Mouse (Mus musculus) gastrocnemius, postnatal 10 days (tissue): ENCODE measurements around the gene Prss48. TPM values are rescaled to one million over a fixed set of nuclear protein-coding genes. Genes with fewer than 3 reads are reported as not detected.

Source experiments
- DNase-seq: peaks from one replicate; pipeline ENCODE4 v3.0.0; 2021; ENCODE audit warnings: mixed read lengths
- long read RNA-seq, 2 experiments: library from polyadenylated mRNA; stranded (forward); transcript quantifications; one replicate each; pipeline ENCODE4 v2.0.0; 2021
- total RNA-seq, 2 experiments: library from RNA; stranded (reverse); gene quantifications; 2 replicates each; pipeline ENCODE4 v1.2.3; 2021

Prss48 gene
- not detected for total RNA-seq
- long read RNA-seq, experiment 1, result 0 reads
- long read RNA-seq, experiment 2, result 0 reads

DNA sequence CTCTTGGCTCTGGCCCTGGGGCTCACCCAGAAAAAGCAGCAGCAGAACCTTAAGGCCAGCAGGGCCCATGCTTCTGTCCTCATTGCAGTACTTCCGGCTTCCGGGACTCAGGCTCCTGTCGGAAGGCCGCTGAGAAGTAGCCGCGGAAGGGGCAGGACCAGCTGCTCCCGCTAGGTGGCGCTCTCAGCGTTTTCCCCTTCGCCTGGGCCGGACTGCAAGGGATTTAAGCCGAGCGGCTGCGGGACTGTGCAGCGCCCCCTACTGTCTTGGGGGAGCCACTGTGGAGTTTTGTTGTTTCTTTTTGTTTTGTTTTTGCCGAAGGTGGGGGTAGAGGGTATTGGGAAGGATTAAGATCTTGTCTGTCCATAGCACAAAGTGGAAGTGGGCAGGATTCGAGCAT lies at the start of gene Prss48:
TSS of gene Prss48 (minus strand) at position 69 of the 400 bp plus-strand sequence.
- peak; percentile 19 for DNase-seq

DNA sequence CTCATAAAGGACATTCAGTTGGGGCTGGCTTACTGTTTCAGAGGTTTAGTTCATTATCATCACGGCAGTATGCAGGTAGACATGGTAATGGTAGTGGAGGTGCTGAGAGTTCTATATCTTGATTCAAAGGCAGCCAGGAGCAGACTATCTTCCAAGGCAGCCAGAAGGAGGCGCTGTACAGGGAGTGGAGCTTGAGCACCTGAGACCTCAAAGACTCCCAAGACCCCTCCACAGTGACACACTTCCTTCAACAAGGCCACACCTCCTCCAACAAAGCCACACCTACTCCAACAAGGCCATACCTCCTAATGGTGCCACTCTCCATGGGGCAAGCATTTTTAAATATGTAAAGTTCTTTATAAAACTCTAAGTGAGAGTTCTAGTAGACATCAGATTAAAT lies 46.8 kb upstream of the Prss48 start:
- DNase-seq, result no peak

DNA sequence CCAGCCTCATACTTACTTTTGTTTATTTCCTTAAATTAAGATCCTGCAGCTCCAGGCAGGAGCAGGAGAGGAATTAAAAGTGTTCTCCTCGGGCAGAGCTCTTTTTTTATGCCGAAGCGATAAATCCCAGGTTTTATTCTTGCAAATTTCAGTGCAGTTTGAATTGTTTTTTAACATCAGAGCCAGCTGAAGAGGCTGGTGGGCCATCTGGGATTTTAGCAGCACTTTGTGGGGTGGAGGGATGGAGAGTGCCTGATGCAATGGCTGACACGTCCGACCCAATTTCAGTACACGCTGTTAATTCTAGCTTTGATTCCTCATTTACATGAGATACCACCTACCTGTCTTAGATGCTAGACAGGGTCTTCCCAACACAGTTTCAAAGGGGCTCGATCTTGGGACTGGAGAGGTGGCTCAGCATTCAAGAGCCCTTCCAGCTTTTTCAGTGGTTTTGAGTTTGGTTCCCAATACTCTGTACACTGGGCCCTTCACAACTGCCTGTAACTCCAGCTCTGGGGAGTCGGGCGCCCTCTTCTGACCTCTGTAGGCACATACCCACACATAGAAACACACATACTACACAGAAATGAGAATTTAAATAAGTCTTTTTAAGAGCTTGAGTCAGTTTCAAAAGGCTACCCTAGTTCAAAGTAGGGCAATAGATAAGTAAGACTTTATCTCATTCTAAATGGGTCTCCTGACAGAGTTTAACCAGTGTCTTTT lies 45.6 kb upstream of the Prss48 start:
- no peak for DNase-seq

DNA sequence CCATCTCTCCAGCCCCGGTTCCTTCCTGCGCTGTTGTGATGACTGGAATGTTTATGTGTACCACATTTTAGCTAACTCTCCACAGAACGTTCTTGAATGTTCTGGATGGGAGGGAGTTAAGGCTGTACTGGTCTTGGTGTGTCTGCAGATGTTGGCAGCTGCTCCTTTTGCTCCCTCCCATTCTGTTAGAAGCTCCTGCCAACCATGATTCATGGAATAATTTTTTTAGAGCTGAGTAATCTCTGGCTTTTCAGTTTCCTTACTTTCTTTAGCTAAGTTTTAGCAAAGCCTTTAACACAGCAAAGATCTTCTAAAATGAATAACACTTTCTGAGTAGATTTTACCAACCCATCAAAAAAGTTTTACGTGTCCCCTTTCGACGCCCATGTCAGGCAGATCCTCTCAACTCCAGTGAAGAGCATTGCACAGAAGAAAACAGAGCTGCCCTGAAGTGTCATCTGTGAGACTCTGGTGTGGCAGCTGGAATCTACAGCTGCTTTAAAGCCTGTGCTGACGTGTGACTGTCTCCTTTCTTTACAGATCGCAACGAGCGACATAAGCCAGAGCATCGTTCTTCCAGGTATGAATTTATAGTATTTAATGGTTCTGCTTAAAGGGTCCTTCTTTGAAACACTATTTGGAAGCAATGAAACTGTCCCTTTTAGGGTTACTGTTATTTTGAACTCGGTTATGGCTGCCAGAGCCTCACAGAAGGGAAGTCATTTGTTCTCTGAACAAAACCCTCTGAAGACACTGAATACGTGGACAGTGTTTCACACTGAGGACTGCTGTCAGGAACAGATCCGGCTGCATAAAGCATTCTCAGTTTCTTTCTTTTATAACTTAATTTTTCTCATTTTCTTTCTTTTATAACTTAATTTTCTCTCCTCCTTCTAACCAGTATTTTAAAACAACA lies 38.3 kb upstream of the Prss48 start:
- peak; percentile 22 for DNase-seq

DNA sequence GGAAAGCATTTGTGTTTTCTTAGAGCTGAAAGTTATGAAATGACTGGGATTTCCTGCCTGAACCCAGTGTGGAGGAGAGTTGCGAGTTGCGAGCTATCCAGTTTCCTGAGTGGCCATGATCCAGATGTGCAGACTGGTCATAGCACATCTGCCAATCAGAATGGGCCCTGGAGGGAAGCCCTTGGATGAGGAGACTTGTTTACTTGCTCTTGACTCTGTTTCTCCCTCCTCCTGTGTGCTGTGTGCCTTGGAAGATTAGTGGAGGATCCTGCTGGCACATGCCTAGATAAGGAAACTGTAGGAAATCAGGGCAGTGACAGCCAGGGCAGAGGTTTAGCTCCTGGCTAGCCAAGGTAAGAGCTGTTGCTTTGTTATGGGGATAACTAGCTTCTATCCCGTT lies 36.4 kb upstream of the Prss48 start:
- DNase-seq, result peak; percentile 42

DNA sequence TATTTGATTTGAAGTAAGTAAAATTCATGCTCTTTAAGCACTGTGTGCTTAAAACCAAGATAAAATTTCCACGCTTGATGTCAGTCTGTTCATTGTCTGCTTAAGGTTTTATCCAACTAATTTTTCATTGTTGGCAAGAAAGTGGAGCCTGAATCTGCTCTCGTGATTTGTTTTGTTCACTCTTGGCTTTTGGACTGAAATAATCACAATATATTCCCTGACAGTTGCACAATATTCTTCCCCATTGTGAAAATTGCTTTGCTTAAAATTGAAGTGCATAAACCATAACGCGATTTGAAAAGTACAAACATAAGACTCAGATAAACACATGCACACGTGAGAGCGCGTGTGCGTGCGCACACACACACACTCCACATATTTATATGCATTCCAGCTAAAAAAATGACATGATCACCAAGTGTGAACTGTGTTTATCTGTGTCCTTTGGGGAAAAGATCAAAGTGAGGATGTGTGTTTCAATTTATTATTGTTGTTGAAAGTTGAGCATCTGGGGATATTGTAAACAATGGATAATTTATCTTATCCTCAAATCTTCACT lies 35.7 kb upstream of the Prss48 start:
- DNase-seq, result no peak

DNA sequence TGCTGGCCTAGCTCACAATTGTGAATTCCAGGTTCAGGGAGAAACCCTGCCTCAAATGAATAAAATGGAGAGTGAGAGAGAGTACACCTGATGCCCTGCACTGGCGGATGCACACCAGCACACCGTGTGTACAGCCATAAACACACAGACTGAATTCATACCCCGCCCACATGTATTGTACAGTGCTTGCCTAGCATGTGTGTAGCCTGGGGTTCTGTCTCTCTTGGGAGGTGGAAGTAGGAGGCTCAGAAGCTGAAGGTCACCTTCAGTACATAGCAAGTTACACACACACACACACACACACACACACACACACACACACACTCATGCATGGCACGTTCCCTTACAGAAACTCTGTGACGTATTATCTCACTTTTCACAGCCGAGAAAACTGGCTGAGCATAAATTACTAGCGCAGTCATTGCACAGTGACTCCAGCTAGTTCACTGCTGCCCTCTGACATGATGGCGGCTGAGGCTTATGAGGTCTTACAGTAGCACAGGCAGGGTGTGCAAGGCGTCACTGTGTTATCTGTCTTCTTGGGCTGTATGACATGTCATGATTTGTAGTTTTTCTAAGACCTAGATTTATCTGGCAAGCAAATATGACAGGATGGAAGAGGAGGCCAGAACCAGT lies 31.3 kb upstream of the Prss48 start:
- DNase-seq, result no peak

DNA sequence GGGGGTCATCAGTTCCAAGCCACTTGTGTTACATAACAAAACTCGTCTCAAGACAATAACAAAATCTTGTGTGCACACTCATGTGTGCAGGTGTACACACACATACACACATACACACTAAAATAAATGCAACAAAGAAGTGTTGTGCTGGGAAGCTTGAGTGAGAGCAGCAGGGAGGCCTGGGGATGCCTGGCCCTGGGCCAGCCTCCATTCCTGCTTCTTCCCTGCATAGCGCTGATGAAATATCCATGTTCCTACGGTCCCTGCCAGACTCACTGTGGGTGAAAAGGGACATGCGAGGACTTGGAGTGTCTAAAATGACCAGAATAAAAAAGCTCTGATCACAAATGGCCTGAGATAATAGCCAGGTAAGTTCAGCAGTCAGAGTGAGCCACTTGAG lies 28.3 kb upstream of the Prss48 start:
- DNase-seq, result peak; percentile 20

DNA sequence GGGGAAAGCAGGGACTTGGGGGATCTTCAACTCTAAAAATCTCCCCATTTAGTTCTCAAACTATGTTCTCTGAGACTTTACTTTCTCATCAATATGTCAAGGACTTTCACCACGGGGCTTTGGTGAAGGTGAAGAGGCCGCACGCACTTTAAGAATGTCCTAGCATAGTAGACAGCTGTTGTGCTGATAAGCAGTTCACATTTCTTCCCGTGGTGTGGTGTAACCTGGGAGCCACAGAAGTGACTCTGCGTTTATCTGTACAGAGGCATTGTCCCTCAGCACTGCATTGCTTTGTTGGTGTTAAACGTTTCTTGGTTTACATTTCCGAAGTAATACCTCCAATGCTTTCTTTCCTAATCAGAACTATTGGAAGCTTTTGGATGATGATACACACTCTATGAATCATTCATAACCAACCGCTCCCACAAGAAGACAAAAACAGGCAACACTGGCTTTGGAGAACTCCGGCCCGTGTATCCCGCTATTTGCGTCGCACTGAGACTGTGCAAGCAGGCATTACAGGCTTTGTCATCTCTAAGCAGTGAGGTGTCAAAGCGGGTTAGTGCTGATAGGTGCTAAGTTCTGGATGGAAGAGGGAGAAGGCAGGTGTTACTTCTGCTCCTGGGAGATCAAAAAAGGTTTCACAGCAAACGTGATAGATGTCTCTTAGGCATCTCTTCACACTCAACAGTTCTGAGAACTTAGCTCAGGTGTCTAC lies 26.5 kb upstream of the Prss48 start:
- DNase-seq, result no peak

DNA sequence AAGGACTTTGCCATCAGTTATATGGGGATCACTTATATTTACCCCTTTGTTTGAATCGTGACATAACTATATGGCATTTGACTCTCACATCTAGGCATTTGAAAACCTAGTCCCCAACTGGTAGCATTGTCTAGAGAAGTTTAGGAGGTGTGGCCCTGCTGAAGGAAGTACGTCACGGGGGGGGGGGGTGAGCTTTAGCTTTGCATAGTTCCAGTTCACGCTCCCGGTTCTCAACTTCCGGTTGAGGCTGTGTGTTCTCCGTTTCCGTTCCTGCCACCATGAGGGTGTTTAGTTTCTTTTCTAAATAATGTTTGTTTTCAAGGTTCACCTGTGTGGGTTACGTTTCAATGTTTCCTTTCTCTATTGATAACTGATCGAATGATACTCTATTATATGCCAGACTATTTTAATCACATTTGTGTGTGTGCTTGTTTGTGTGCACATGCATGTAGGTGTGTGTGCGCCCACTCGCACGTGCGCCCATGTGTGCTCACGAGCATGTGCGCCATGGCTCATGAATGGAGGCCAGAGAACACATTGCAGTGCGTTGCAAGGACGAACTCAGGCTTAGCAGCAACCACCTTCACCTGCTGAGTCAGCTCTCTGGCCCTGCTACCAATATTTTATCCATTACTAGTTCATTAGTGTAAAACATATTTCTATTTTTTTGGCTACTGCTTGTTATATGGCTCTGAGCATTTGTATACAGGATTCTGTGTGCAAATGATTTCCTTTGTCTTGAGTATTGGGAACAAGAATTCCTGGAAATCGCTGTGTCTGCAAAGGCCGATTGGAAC lies 23.2 kb upstream of the Prss48 start:
- DNase-seq, result no peak

DNA sequence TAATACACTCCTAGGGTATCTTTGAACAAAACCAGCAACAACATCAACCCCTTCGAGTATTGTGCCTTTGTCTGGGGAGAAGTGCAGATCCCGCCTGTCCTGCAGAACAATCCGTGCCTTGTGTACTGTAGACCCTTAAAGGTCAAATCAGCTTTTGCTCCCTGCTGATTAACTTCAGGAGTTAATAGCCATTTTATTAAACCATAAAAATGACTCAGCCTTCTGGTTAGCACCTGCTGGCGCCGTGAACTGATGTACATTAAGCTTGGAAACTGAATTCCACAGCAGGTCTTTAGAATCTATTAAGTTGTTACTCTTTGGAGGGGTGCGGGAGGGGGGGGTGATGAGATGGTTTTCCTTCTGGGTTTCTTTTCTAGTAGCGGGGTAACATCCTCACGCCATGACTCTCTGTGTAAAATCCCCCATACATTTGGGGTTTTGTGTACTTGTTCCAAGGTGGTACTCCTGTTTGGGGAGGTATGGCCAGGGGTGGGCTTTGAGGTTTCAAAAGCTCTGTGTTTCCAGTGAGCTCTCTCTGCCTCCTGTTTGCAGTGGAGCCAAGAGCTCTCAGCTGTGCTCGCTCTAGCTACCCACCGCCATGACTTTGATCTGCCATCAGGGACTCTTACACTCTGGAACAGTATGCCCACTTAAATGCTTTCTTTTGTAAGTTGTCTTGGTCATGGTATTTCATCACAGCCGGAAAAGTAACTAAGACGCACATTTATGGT lies 21.9 kb upstream of the Prss48 start:
- no peak for DNase-seq

DNA sequence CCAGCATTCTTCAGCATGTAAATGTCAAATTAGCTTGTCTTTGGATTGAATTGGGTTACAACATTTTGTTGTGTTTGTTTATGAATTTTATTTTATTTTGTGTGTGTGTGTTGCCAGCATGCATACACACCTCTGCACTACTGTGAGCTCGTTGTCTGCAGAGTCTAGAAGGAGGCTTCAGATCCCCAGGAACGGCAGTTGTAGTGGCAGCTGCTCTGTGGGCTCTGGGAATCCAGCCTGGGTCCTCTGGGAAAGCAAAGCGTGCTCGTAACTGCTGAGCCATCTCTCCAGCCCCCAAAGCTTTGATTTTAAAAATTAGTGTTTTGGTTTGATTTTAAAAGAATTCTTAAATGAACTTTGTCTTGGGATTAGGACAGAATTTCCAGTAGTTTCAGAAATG lies 19.4 kb upstream of the Prss48 start:
- DNase-seq, result no peak

DNA sequence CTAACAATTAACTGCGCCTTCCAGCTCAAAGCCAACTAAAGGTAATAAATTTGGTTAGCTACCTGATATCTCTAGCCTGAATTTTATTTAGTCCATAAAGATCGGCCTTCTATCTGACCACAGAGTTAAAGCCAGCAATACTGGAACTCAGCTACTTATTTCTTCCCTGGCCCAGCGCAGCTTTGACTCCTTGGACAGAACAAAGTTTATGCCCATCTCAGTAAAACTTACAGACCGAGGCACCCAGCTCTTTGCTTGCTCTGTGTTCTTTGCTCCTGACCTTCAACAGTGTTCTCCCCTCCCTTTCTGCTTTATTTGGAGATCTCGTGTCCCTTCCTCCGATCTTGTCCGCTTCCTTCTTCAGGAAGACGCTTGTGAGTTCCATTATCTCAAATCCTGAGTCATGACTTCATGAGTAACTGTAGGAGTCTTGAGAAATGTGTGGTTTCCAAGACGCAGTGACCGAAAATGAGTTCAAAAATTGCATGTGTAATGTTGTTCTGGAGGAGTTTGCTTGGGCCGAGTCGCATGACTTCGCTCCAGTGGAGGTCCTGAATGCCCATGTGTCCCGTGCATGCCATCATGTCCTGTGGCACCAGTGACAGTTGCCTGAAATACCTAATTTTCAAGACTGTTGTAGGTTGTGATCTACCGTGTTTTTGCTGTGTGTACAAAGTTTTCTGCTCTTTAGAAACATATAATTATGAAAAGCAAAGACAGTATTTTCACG lies 18.8 kb upstream of the Prss48 start:
- DNase-seq, result no peak

DNA sequence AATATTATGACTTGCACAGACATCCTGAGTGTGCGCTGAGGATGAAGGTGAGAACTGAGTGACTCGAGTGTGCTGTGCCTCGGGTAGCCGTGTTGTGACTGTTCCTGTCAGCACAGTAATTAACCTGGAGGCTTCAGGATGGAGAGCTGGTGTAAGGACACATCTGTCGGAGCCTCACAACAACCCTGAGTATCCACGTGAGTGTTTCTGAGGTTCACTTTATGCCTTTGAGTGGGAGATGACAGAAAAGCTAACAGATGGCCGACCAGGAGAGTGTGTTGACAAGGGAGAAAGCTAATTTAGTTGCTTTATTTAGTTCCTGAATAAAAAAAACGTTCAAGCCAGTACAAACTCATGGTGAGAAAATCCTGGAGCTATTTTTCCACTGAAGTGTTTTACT lies 15.2 kb upstream of the Prss48 start:
- DNase-seq, result no peak

DNA sequence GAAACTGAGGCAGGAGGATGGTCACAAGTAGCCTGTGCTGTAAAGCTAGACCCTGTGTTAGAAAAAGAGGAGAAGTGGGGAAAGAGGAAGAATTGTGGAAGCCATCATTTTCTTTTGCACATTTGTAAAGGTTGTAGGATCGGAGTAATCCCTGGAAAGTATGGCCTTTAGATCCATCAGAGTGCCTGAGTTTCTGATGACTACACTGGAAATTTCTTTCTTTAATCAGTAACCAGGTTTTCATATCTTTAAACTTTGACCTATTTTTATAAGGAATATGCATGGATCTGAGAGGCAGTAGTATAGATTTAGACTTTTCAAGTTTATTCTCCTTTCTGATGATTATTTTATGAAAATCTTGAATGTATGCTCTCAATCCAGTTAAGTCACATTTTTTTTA lies 14.7 kb upstream of the Prss48 start:
- no peak for DNase-seq

DNA sequence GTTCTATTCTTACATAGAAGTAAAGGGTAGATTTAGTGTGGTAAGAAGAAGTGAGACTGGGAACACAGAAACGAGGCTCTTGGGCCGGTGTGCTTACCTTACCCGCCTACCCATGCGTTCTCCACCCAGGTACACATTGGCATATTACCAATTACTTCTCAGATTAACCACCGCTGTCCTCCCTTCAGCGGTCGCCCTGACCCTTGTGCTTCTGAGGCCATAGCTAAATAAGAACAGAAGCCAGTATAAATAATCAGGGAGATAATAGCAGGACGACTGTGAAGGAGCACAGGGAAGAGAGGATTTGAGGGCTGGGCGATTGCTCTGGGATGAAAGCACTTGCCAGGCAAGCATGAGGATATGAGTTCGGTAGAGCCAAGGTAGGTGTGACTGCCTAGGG lies 11.5 kb upstream of the Prss48 start:
- DNase-seq, result no peak

DNA sequence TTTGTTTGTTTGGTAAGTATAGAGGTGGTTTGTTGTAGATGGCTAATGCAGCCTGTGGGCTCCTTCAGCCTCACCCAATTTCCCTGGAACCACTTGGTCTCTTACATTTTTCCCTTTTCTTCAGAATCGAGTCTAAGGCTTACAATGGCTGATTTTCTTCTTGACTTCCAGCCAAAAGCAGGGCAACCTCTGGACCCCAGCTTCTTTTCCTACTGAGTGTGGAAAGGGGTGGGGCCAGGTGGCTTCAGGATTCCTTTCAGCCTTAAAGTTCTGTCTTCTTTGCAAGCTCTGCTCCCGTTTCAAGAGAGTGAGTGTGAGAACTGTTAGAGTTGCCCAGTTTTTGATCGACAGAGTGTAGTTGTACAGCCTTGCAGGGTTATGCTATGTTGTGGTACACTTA lies 9.5 kb upstream of the Prss48 start:
- DNase-seq, result no peak

DNA sequence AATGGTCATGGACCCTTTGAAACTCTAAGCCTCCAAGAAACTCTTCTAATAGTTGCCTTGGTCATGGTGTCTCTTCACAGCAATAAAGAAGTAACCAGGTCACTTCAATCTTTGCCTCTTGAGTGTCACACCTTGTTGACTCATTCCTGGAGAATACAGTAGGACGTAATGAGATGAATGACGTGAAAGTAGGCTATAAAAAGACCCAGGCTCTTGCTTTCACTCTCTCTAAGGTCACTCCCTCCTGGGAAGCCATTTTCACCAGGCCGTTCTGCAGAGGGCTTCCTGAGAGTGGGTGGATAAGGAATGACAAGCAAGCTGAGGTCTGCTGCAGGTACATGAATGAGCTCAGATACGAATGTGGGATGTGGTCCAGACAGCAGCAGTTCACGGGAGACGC lies 9.1 kb upstream of the Prss48 start:
- no peak for DNase-seq

DNA sequence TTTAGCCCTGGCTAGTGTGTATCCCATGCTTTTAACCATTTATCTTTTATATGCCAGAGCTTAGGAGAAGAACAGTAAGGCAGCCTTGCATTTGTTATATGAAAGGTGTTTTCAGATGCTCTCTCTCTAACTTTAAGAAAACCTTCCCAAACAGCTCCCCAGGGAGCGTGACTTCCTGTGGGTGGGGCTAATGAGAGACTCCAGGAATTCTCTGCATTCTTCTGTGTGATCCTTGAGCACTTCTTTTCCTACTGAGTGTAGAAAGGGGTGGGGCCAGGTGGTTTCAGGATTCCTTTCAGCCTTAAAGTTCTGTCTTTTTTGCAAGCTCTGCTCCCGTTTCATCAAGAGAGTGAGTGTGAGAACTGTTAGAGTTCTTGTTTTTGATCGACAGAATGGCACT lies 8.3 kb upstream of the Prss48 start:
- DNase-seq, result no peak

DNA sequence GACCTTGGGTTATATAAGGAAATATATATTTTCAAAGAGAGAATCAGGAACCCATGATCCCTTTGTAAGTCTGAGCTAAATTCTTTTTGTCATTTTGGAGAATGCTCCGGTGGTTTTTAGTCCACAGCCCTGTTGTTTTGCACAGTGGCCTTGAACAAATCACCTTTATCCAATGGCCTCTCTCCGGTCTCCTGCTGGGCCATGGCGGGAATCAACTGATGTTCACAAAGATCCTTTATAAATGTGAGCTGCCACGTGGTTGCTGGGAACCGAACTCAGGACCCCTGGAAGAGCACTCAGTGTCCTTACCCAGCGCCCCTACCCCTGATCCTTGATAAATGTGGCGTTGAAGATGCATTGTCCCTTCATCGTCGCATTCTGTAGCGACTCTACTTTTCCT lies 2.5 kb upstream of the Prss48 start:
- no peak for DNase-seq
